Mouse (Mus musculus) kidney, postnatal 0 days (tissue): ENCODE results near the gene Fndc1. TPM values are rescaled to one million over a fixed set of nuclear protein-coding genes. Genes with fewer than 3 reads are reported as not detected.

ENCODE experiments used
- ATAC-seq: fragments of 200-750 bp; cut with Nextera tagmentation; replicated peaks from 2 replicates; pipeline ENCODE4 v1.8.0; 2017; ENCODE audit warnings: low read depth, moderate number of reproducible peaks, moderate TSS enrichment, moderate library complexity; ENCODE audit not compliant: low FRiP score
- DNase-seq: peaks from one replicate; pipeline ENCODE4 v3.0.0-alpha.2; 2016; ENCODE audit warnings: low spot score
- H3K27ac ChIP-seq: fragments of 300-500 bp; sonication (generic); 2 replicates; pipeline ENCODE4 v1.5.1; 2014; ENCODE audit warnings: mild to moderate bottlenecking
- H3K27me3 ChIP-seq: fragments of 300-500 bp; sonication (generic); 2 replicates; pipeline ENCODE4 v1.6.1; 2014; ENCODE audit warnings: low read length, mixed read lengths; ENCODE audit not compliant: insufficient read depth
- H3K36me3 ChIP-seq: fragments of 300-500 bp; sonication (generic); 2 replicates; pipeline ENCODE4 v1.6.1; 2014; ENCODE audit warnings: low read length, mixed read lengths; ENCODE audit not compliant: insufficient read depth
- H3K4me1 ChIP-seq: fragments of 300-500 bp; sonication (generic); replicated peaks from 2 replicates; pipeline ENCODE4 v1.6.1; 2014; ENCODE audit warnings: antibody characterized with exemption, low read length, mixed read lengths; ENCODE audit not compliant: insufficient read depth
- H3K4me2 ChIP-seq: fragments of 300-500 bp; sonication (generic); 2 replicates; pipeline ENCODE4 v1.6.1; 2014; ENCODE audit warnings: mild to moderate bottlenecking, low read length, moderate library complexity, mixed read lengths
- H3K4me3 ChIP-seq: fragments of 300-500 bp; sonication (generic); replicated peaks from 2 replicates; pipeline ENCODE4 v1.5.1; 2014; ENCODE audit warnings: low read depth, low read length
- H3K9ac ChIP-seq: fragments of 300-500 bp; sonication (generic); 2 replicates; pipeline ENCODE4 v1.6.1; 2014; ENCODE audit warnings: low read depth, low read length
- H3K9me3 ChIP-seq: fragments of 300-500 bp; sonication (generic); replicated peaks from 2 replicates; pipeline ENCODE4 v1.6.1; 2016; ENCODE audit warnings: low read length, inconsistent platforms, mixed read lengths
- CTCF ChIP-seq: IDR thresholded peaks from 2 replicates; pipeline ENCODE4 v1.5.1; 2016; ENCODE audit warnings: antibody characterized with exemption, low read depth, mild to moderate bottlenecking, moderate library complexity
- WGBS: fragments of 180-500 bp; shearing (Covaris S2); extraction: QIAGEN DNeasy Blood & Tissue Kit; methylation state at CpG from one replicate; pipeline ENCODE4 v1.1.7; 2014; 5-methylcytosine and 5-hydroxymethylcytosine counted together
- polyA plus RNA-seq: library from polyadenylated mRNA; unstranded; fragments of >200 nt; fragmentation: Nextera tagmentation; extraction: Ambion mirVana; gene quantifications from 2 replicates; pipeline ENCODE4 v1.2.1, GENCODE M21; 2015

Gene Fndc1
- polyA plus RNA-seq, 1 experiment from 2014 or later, result 3.1 TPM

DNA sequence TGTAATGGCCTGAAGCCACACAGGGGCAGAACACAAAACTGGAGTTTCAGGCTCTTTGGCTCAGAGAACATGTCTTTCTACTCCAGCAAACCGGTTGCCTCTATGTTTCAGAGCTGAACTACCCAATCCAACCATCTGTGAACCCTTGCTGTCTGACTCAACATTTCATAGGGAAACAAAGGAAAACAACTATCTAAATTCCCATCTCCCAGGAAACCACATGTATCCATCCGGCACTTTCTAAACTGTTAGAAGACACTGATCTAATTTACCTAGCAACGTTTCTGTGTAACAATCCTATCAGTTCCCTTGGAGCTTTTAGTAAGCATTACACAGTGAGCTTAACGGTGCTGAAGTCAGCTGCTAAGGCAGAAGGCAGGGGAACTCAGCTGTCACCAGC lies 67.3 kb downstream of the Fndc1 start:
- Histone ChIP-seq H3K4me2 (no peak overlapping the region), H3K9ac (no peak overlapping the region), H3K27ac (no peak overlapping the region), H3K9me3 (no peaks in the 10 kb centered on the region), H3K27me3 (no peaks in the 10 kb centered on the region), H3K36me3 (no peaks in the 10 kb centered on the region), H3K4me1 (no peaks in the 10 kb centered on the region), H3K4me3 (no peak overlapping the region)
- no peak for ATAC-seq
- WGBS, result 77% methylated on average over 4 of the region's 4 CpGs
- no peak for TF ChIP-seq CTCF
- DNase-seq, result no peak

DNA sequence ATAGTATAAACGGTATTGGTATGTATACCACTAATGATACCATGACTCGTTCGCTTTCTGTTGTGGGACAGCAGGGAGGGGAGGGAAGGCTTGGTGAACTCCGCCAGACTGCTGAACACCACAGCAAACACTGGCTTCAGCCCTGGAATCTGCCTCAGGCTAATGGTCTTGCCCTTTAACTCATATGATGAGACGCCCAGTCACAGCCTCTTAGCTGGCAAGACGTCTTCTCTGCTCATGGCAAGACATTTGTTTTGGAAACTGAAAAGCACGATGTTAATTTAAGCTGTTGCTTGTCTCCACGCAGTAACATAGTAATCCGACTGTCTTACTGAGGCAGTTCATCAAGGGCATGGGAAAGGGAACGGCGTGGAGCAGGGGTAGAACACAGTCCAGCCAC lies 72.1 kb downstream of the Fndc1 start:
- Histone ChIP-seq H3K9ac (no peak overlapping the region), H3K4me2 (no peak overlapping the region), H3K4me3 (no peak overlapping the region), H3K9me3 (no peaks in the 10 kb centered on the region), H3K27me3 (no peaks in the 10 kb centered on the region), H3K27ac (no peak overlapping the region), H3K4me1 (no peaks in the 10 kb centered on the region), H3K36me3 (no peaks in the 10 kb centered on the region)
- whole genome bisulfite sequencing, result 91% methylated on average over 11 of the region's 11 CpGs
- ATAC-seq (no peak), DNase-seq (no peak)
- TF ChIP-seq CTCF, result no peak

DNA sequence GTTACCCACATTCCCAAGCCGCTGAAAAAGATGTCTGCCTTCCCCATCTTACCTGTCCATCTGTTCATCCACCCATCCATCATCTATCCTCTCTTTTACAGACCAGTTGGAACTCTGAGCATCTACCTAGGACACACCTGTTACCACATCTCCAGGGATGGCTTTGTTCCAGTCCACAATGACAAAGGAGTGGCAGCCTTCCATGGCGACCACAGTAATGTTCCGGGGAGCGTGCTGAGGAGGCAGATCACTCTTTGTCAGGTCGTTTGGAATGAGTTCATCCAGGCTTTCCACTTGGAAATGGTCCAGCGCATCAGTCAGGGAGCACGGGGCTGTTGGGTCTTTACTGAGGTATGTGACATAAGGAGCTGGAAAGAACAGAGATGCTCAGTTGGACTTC lies 73.7 kb downstream of the Fndc1 start:
- no peak for ATAC-seq
- Histone ChIP-seq H3K9ac (no peak overlapping the region), H3K27me3 (no peaks in the 10 kb centered on the region), H3K27ac (no peak overlapping the region), H3K36me3 (no peaks in the 10 kb centered on the region), H3K4me3 (no peak overlapping the region), H3K9me3 (no peaks in the 10 kb centered on the region), H3K4me2 (no peak overlapping the region), H3K4me1 (no peaks in the 10 kb centered on the region)
- 65% methylated on average over 7 of the region's 7 CpGs for WGBS
- TF ChIP-seq CTCF, result no peak
- no peak for DNase-seq

DNA sequence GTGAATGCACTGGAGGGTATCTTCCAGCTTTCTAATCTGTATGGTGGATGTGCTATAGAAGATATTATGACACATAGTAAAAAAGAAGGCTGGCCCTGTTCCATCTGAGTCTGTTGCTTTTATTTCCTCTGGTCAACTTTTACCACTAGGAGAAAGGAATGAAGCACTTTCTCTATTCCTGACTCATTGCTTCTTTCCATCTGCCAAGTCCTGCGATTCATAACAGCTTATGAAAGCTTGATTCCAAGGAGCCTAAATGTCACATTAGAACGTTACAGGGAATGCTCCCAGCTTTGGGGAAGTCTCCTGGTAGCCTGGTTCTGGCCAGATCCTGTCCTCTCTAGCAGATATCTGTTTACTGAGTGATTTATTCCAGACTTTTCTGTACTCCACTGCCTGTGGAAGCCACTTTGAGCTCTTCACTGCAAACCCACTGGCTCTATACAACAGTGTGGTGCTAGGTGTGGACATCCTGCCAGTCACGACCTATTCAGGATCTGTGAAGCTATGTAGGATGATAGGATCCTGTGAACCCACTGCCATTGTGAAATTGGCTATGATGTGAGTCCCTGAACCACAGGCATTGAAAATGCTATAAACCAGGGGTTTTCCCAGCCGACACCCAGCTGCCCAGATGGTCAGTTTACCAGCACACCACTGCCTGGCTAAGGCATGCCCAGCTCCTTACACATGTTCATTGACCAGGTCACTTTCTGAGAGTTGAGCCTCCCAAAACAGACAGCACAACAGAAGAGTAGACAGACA lies 77.9 kb downstream of the Fndc1 start:
- 82% methylated on average over 4 of the region's 4 CpGs for WGBS
- no peak for DNase-seq
- no peak for ATAC-seq
- no peaks in the 10 kb centered on the region for H3K4me1 ChIP-seq
- no peaks in the 10 kb centered on the region for H3K9me3 ChIP-seq
- H3K27me3 ChIP-seq, result no peaks in the 10 kb centered on the region
- H3K36me3 ChIP-seq, result no peaks in the 10 kb centered on the region
- H3K9ac ChIP-seq, result no peak overlapping the region
- H3K4me2 ChIP-seq, result no peak overlapping the region
- TF ChIP-seq CTCF, result no peak
- no peak overlapping the region for H3K27ac ChIP-seq
- H3K4me3 ChIP-seq, result no peak overlapping the region

DNA sequence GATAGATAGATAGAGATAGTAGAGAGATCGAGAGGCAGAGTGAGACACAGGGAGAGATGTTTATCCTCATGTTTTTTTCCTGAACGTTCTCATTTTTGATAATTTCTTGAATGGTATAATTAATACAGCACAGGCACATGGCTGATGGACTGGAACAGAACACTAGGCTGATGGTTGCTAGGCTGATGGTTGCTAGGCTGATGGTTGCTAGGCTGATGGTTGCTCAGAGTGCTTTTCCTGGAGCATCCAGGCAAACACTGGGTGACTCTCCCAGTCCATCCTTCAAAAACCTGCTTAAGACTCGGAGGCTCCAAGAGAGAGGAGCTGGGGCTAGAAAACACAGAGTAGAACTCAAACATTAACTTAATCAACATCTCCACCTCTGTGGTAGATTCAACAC lies 80.3 kb downstream of the Fndc1 start:
- WGBS, result 83% methylated on average over 3 of the region's 3 CpGs
- Histone ChIP-seq H3K4me2 (no peak overlapping the region), H3K27ac (no peak overlapping the region), H3K27me3 (no peaks in the 10 kb centered on the region), H3K4me3 (no peak overlapping the region), H3K9me3 (no peaks in the 10 kb centered on the region), H3K36me3 (no peaks in the 10 kb centered on the region), H3K4me1 (no peaks in the 10 kb centered on the region), H3K9ac (no peak overlapping the region)
- ATAC-seq (no peak), DNase-seq (no peak)
- TF ChIP-seq CTCF, result no peak

DNA sequence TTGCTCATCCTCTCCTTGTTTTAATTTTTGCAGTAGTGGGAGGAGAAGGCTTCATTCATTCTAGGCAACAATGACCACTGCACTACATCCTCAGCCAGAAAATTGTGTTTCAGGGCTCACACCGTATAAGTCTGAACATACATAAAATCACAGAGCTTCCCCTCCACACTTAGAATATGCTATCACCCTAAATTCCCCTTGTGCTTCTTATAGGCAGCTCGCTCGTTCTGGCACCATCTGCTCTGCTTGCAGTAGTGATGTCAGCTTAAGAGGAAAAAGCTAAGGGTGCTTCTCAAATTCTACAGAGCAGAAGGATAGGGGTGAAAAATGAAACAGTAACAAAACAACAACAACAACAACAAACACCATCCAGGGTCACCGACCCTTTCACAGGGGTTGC lies 82.1 kb downstream of the Fndc1 start:
- no peak overlapping the region for H3K4me2 ChIP-seq
- H3K27ac ChIP-seq, result no peak overlapping the region
- no peaks in the 10 kb centered on the region for H3K36me3 ChIP-seq
- no peak for TF ChIP-seq CTCF
- DNase-seq (no peak), ATAC-seq (no peak)
- H3K4me1 ChIP-seq, result no peaks in the 10 kb centered on the region
- H3K27me3 ChIP-seq, result no peaks in the 10 kb centered on the region
- H3K4me3 ChIP-seq, result no peak overlapping the region
- 88% methylated on average over 4 of the region's 4 CpGs for WGBS
- H3K9me3 ChIP-seq, result no peaks in the 10 kb centered on the region
- H3K9ac ChIP-seq, result no peak overlapping the region

DNA sequence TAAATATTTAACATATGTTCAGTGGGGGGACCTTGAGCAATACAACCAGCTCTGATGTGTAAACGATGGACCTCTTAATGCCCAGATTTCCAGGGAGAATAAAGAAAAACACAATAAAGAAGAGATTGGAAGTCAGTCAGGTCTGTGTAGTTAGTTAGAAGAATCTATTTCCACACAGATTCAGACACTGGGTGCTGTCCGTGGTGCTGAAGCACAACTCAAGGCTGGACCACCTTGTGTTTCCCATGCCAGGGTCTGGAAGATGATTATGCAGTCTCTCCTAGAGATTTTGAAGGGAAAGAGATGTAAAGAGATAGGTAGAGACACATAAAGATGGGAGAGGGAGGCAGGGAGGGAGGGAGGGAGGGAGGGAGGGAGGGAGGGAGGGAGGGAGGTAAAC lies 86.1 kb downstream of the Fndc1 start:
- Histone ChIP-seq H3K9me3 (no peaks in the 10 kb centered on the region), H3K4me2 (no peak overlapping the region), H3K4me1 (no peaks in the 10 kb centered on the region), H3K9ac (no peak overlapping the region), H3K27ac (no peak overlapping the region), H3K4me3 (no peak overlapping the region), H3K36me3 (no peaks in the 10 kb centered on the region), H3K27me3 (no peaks in the 10 kb centered on the region)
- no peak for ATAC-seq
- no peak for TF ChIP-seq CTCF
- 18% methylated on average over 2 of the region's 2 CpGs for WGBS
- DNase-seq, result peak; percentile 77
